Mouse (Mus musculus): ENCODE data around the gene Coq4.

Coq4 gene

DNA sequence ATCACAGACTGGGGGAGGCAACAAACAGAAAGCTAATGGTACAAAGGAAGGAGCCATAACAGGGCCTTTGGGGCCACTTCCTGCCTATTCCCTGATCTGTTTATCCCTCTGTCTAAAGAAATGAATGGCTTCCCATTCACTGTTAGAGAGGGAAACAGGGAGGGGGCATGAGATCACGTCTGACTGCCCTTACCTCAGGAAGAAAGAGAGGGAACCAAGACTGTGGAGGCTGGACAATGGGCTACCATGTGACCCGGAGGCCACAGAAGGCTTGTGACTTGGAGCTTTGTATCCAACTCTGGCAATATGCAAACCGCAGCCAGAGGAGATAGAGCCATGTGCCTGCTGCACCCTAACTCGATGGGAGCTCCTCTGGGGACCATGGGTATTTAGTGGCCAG is 3.0 kb upstream of the Coq4 start:
- in situ Hi-C loops (cut with MboI; ENCODE audit: low pct_unique_long_range_greater_than_20kb in 1 of 2, low sequenced_read_pairs in 2 of 2, unreplicated experiment in 1 of 2), result no loop called here

DNA sequence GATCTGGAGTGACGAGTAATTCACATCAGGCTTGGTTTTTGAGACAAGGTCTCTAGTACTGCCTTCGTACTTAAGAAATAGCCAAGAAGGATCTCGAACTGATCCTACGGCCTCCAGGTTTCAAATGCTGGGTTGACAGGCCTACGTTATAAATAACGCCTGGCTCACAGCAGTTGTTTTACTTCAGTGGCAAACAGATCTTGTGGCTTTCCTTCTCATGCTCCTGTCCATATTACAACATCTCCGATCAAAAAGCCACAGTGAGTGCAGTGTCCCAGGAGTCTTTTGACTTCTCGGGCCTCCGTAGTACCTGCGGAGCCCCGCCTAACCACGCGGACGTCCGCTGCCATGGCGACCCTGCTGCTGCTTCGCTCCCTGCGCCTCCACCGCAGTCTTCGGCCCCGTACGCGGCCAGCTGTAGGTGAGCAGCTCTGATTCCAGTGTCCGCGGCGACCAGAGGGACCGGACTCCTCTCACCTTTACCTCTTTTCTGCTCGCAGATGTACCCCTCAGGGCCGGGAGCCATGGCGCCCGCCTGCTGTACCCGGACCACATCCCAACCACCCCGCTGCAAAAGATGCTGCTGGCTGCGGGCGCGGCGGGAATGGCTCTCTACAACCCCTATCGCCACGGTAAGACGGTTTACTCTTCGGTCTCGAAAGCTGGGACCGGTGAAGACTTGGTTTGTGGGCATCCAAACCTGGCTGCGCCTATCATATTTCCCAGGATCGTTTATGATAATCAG is 816 bp downstream of the Coq4 start, which contains the start of gene Trub2:
TSS of gene Trub2 (minus strand) at position 566 of the 745 bp plus-strand sequence.
- in situ Hi-C loops (cut with MboI; ENCODE audit: low pct_unique_long_range_greater_than_20kb in 1 of 2, low sequenced_read_pairs in 2 of 2, unreplicated experiment in 1 of 2), result no loop called here

DNA sequence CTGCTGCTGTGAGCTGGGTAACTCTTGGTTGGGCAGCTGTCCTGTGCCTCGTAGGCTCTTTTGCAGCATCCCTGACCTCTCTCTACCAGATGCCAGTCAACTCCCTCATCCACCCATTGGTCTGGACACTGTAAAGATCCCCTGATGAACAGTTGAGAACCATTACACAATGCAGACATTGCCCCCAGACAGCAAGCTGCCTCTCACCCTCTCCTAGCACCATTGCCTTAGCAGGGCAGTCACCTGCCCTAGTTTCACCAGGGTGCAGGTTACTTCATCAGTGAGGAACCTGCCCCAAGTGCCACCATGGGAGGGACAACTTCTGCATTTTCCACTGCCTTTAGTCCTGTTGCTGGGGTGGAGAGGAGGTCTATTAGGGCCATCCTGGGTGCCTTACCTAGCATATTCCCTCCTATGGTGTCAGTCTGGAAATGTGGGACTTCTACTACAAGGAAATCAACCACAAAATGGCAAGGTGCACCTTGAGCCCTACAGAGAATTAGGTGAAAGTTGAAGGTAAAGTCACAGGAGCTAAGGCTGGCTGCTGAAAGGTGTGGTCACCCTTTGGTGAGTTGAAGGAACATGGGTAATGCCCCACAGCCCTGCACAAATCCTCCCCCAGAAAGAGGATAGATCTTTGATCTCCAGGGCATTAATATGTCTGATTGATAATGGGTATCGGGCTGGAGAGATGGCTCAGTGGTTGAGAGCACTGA is 5.6 kb downstream of the Coq4 start:
- in situ Hi-C loops (cut with MboI; ENCODE audit: low pct_unique_long_range_greater_than_20kb in 1 of 2, low sequenced_read_pairs in 2 of 2, unreplicated experiment in 1 of 2), result no loop called here

DNA sequence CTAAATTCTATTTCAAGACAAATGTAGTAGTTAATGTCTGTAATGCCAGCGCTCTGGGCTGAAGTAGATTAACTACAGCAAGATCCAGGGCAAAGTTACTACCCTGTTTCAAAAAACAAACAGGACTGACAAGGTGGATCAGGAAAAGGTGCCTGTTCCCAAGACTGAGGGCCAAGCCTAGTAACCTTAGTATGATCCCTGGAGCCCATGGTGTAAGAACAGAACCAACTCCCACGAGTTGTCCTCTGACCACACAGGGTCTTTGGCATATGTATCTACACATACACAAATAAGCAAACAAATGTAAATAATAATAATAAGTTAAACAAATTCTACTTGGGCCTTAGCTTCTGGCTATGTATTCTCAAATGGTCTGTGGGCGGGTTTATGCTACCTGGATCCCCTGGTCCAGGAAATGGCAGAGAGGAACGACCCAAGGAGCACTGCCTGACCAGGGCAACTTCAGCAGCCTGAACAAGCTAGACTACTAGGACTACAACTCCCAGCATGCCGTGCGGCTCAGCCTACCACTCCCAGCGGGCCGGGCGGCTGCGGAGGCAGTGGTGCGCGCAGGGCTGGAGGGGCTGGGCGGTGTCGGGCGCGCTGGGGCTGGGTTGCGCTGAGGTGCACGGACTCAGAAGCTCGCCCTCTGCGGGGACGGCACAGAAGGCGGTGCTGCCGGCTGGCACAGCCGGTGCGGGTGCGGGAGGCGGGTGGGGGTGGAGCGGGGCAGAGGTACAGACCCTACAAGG is 15.0 kb downstream of the Coq4 start, which contains the start of gene Slc27a4:
TSS of gene Slc27a4 (plus strand) at position 560 of the 752 bp plus-strand sequence.
- in situ Hi-C loops (cut with MboI; ENCODE audit: low pct_unique_long_range_greater_than_20kb in 1 of 2, low sequenced_read_pairs in 2 of 2, unreplicated experiment in 1 of 2), result no loop called here

DNA sequence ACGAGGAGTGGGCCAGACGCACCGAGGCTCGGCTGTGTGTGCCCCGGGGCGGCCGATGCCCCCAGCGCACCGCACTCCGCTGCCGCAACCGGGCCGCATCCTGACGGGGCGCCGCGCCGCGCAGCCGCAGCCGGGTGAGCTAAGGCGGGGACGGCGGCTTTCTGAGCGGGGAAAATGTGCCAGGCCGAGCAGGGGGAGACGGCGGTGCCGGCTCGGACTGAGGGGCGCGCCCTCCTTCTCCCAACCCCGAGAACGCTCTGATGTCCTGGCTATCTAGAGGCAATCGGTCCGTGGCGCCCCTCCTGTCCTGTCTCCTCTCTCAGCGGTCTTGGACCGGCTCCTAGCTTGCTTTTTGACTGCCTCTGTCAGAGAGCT is 15.5 kb downstream of the Coq4 start:
- in situ Hi-C loops (cut with MboI; ENCODE audit: low pct_unique_long_range_greater_than_20kb in 1 of 2, low sequenced_read_pairs in 2 of 2, unreplicated experiment in 1 of 2), result no loop called here

DNA sequence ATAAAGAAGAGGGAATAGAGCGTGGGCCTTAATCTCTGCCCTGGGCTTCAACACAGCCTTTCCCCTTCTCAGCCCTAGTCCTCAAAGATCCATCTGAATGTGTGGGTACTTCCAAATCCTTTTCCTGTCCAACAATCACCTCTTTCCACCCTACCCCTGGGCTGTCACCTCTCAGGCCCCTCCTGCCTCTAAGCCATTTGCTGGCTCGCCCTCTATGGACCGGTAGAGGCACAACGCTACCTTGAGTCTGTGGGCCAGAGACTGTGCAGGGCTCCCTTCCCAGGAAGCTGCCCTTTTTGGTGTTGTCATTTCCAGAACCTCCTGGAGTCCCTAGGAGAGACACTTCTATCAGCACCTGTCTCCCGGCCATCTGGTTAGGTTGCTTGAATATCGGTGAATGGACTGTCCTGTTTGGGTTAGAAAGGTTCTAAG is 16.1 kb downstream of the Coq4 start:
- in situ Hi-C loops (cut with MboI; ENCODE audit: low pct_unique_long_range_greater_than_20kb in 1 of 2, low sequenced_read_pairs in 2 of 2, unreplicated experiment in 1 of 2), result no loop called here

DNA sequence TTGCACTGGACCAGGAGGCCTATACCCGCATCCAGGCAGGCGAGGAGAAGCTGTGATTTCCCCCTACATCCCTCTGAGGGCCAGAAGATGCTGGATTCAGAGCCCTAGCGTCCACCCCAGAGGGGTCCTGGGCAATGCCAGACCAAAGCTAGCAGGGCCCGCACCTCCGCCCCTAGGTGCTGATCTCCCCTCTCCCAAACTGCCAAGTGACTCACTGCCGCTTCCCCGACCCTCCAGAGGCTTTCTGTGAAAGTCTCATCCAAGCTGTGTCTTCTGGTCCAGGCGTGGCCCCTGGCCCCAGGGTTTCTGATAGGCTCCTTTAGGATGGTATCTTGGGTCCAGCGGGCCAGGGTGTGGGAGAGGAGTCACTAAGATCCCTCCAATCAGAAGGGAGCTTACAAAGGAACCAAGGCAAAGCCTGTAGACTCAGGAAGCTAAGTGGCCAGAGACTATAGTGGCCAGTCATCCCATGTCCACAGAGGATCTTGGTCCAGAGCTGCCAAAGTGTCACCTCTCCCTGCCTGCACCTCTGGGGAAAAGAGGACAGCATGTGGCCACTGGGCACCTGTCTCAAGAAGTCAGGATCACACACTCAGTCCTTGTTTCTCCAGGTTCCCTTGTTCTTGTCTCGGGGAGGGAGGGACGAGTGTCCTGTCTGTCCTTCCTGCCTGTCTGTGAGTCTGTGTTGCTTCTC is 28.5 kb downstream of the Coq4 start:
- in situ Hi-C loops (cut with MboI; ENCODE audit: low pct_unique_long_range_greater_than_20kb in 1 of 2, low sequenced_read_pairs in 2 of 2, unreplicated experiment in 1 of 2), result loop anchor here (5.0 kb wide), 2 partner anchors 36 to 41 kb away; no protein-coding TSS in a partner anchor

DNA sequence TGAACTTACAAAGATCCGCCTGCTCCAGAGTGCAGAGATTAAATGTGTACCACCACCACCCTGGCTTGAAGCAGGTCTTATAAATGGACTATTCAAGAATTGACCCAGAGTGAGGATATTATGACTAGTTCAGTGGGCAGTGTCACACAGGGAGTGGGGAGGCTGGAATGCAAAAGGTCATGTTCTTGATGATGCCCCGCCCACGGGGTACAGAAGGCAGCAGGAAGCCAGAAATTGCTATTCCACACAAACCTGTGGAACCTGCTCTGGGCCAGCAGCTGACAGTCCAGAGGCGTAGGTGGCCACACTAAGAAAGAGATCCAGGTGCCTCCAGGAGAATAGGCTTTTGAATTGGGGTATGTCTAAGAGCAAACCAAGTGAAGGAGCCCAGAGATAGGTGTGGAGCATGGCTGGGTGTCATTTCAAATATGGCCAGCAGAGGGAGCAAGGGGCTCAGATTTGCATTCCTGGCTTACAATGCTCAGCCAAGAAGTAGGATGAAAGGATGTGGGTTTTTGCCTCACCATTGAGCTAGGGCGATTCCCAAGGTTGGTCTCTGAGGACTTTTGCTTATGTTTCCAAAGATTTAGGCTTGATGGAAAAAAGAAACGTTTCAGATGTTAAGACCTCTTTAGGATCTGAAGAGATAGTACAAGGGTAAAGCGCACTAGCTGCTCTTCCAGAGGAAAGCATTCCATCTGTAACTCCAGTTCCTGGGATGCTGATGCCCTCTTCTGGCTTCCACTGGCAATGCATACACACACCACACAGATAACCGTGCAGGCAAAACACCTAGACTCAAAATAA is 30.3 kb downstream of the Coq4 start:
- in situ Hi-C loops (cut with MboI; ENCODE audit: low pct_unique_long_range_greater_than_20kb in 1 of 2, low sequenced_read_pairs in 2 of 2, unreplicated experiment in 1 of 2), result loop anchor here (5.0 kb wide), 2 partner anchors 35 to 40 kb away; no protein-coding TSS in a partner anchor

DNA sequence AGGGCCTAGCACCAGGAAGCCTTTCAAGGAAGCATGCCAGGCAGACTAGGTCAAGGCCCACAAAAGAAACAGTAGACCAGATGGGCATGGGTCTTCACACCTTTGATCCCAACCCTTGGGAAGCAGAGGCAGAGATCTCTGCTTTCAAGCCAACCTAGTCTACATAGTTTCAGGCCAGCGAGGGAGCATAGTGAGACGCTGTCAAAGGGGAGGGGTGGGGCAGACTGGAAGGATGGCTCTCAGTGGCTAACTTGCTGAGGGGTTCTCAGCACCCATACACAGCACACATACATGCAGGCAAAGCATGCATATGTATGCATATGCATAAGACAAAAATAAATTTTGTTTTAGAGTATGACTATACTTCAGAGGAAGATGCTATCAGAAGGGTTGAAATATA is 32.1 kb downstream of the Coq4 start:
- in situ Hi-C loops (cut with MboI; ENCODE audit: low pct_unique_long_range_greater_than_20kb in 1 of 2, low sequenced_read_pairs in 2 of 2, unreplicated experiment in 1 of 2), result loop anchor here (5.0 kb wide), 2 partner anchors 33 to 38 kb away; no protein-coding TSS in a partner anchor

DNA sequence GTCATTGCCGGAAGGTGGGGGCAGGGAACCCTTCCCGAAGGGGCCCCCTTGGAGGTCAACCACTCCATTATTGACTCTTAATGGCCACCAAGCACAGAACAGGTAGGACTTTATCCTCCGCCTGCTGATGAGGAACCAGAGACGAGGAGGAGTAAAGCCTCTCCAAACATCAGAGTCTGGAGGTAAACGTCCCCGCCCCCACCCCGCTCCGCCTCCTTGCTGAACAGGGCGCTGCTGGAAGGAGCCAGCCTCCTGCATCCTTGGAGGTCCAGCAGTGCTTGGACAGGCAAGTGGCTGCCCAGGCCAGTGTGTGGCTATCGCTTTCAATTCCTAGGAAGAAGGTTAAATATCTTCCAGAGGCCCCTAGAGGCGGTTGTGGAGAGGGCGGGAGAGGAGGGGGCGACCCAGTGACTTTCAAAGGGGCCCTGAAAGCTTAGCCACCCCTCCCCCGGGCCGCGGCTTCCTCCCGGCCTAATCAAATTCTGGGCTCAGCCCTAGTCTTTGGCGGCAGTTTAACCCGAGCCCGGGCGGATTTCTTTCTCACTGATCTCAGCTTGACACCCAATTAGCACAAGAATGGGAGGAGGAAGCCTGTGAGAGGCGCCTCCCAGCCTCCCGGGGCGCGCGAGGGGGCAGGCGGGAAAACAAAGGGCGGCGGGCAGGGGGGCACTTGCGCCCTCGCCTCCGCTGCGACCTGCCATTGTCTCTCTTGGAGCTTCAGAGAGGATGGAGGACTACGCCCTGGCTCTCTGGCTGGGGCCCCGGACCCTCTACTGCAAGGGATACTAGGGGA is 32.9 kb downstream of the Coq4 start, which contains the start of gene Urm1:
TSS of gene Urm1 (plus strand) at position 51 of the 793 bp plus-strand sequence.
- in situ Hi-C loops (cut with MboI; ENCODE audit: low pct_unique_long_range_greater_than_20kb in 1 of 2, low sequenced_read_pairs in 2 of 2, unreplicated experiment in 1 of 2), result no loop called here

DNA sequence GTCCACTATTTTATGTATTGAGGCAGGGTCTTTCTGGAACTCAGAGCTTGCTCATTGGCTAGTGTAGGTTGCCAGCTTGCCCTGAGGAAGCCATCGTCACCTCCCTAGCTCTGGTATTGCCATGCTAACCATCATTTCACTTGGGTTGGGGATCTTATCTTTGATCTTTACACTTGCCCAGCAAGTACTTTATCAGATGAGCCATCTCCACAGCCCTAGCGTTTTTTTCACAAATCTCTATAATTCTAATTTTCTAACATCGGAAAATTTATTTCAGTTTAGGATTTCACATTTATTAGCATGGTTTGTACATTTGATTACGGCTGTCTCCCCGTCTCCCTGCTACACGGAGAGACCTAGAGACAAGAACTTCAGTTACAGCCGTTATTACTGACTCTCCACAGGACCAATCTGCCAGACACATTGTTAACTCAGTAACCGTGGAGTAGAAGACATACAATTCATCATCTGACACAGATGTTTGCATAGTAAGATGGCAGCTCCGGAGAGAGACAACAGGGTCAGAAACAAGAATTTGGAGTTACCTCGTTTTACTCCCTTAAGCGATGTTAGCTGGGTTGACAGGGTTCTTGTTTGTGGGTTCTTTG is 39.1 kb downstream of the Coq4 start:
- in situ Hi-C loops (cut with MboI; ENCODE audit: low pct_unique_long_range_greater_than_20kb in 1 of 2, low sequenced_read_pairs in 2 of 2, unreplicated experiment in 1 of 2), result no loop called here

DNA sequence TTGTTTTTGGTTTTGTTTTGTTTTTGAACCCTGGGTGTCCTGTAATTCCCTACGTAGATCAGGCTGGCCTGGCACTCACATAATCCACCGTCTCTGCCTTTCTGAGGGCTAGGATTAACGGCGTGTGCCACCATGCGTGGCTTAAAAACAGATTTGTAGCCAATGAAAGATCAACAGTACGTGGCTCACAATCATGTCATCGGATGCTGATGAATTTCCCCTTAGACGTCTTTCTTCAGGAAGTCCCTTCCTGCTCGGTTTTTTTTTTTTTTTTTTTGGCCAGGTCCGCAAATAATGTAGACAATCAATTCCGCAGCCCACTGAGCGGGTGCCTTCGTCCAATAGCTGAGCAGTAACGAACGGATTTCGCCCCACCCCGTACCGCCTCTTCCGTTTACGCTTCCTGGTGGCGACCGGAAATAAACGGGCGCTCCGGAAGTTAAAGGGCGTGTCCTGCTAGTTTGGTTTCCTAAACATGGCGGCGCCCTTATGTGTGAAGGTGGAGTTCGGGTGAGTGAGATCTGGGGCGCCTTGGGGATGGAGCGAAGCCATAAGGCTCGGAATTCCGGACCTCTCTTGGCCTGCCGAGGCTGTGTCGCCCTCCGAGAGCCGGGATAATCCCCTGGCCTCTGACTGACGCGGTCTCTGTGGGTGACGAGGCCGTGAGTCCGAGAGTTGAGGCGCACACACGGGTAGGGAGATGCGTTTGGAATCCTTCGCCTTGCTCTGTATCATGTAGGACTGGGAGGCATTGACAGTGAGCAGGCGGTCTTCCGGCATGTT is 39.8 kb downstream of the Coq4 start:
- in situ Hi-C loops (cut with MboI; ENCODE audit: low pct_unique_long_range_greater_than_20kb in 1 of 2, low sequenced_read_pairs in 2 of 2, unreplicated experiment in 1 of 2), result no loop called here

DNA sequence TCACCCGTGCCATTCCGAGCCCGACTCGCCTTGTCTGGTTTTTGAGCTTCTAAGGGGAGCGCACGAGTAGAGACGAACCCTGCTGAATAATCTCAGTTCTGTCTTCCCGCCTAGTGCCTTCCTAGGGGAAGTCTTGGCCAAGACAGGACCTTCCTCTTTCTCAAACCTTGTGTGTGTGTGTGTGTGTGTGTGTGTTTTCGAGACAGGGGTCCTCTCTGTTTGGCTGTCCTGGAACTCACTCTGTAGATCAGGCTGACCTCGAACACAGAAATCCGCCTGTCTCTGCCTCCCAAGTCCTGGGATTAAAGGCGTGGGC is 40.4 kb downstream of the Coq4 start:
- in situ Hi-C loops (cut with MboI; ENCODE audit: low pct_unique_long_range_greater_than_20kb in 1 of 2, low sequenced_read_pairs in 2 of 2, unreplicated experiment in 1 of 2), result no loop called here

DNA sequence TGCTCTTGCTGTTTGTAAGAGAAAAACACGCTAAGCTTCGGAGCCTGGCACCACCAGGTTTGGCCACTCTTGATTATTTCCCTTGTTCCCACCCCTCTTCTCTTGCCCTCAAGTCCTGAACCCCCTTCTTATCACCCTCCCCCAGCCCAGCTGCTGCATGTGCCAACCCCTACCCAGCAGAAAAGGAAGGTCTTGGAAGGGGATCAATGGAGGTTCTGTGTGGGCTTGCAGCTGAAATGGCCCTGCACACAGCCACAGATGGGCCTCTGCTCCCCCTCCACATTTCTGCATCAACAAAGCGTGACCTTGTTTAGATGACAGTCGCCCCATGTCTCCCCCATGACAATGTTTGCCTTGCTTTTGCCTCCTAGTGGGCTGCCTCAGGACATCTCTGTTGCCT is 43.8 kb downstream of the Coq4 start:
- in situ Hi-C loops (cut with MboI; ENCODE audit: low pct_unique_long_range_greater_than_20kb in 1 of 2, low sequenced_read_pairs in 2 of 2, unreplicated experiment in 1 of 2), result no loop called here

DNA sequence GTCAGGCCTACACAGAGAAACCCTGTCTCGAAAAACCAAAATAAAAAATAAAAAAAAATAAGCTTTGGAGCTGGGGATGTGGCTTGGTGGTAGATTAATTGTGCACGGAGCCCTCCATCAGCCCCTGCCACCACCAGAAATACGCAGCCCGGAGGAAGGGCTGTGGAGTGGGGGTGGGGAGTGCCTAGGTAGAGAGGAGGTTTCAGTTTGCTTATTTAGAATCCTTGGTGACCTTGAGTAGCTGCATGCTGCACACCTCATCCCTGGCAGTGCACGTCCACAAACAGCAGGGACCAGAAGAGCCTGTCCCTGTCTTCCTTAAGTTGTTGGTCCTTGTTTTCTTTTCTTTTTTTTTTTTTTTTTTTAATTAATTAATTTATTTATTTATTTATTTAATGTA is 46.5 kb downstream of the Coq4 start:
- in situ Hi-C loops (cut with MboI; ENCODE audit: low pct_unique_long_range_greater_than_20kb in 1 of 2, low sequenced_read_pairs in 2 of 2, unreplicated experiment in 1 of 2), result no loop called here

DNA sequence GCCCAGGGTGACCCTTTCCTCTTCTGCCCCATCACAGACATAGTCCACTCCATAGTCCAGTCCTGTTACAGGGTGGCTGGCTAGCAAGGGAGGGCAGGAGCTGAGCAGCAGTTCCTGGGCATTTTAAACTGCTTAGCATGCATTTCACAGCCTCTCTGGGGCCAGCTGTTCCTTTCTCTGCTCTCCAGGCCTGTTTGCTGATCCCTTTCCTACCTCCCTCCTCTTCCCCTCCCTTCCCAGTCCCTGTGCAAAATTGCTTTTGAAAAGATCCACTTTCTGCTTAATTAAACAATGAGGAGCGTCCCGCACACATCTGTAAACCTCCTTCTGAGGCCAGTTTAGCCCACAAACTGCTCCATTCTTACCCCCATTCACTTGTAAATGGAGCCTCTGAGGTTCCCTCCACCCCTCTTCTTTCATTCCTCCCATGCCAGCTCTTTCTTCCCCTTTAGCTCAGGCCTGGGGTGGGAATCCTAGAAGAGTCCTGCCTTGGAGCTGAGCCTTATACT is 48.2 kb downstream of the Coq4 start:
- in situ Hi-C loops (cut with MboI; ENCODE audit: low pct_unique_long_range_greater_than_20kb in 1 of 2, low sequenced_read_pairs in 2 of 2, unreplicated experiment in 1 of 2), result no loop called here

Measured in mouse embryonic stem cell (cell line).